Mouse (Mus musculus) embryonic fibroblast, embryonic 13.5 days (primary cell): Measurements from ENCODE around the gene Tor3a.

Source experiments
- CTCF ChIP-seq: IDR thresholded peaks from 2 replicates; pipeline ENCODE4 v1.5.1; 2011; ENCODE audit warnings: mild to moderate bottlenecking, control low read depth, low read length, moderate library complexity, borderline replicate concordance; ENCODE audit not compliant: insufficient read depth
- POLR2A ChIP-seq: IDR thresholded peaks from 2 replicates; pipeline ENCODE4 v1.6.1; 2011; ENCODE audit warnings: low read depth, mild to moderate bottlenecking, control low read depth, low read length, moderate library complexity

- TF ChIP-seq CTCF (no peak), POLR2A (no peak)
Observed at GRCm38 (mm10) chr1:156677230-156677629, 3.1 kb upstream of the Tor3a start.
